Comparison of ENCODE assay signal across 12 mouse cellular contexts in the genomic region with DNA sequence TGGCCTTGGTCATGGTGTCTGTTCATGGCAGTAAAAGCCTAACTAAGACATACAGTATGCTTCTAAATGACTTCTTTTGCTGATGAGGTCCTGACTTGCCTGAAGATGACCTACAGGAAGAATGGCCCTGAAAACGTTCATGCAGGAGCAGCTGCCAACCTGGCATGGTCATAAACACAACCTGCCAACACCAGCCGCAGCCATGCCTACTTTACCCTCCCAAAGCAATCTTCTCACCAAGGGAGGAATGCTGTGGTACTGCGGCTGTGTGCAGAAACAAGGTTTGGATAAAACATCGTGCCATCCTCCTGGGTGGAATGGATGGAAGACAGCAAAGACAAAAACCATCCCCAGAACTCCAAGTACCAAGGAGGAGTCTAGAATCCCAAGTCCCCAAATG. TPM values are rescaled to one million over a fixed set of nuclear protein-coding genes. Genes with fewer than 3 reads are reported as not detected.
A peak's percentile ranks its signal among the peaks of the same experiment; 100 is the strongest.
DNase-seq lines count a peak whose midpoint lies in the region; ATAC-seq and TF ChIP-seq lines count a peak whose summit lies in the region.
"Had no signal": no experiment of that assay in that cellular context is flagged by ENCODE, and none has a peak within 500 bp of the region (broad histone marks: within the 10 kb centered on the region; RNA-seq: fewer than 3 reads in every experiment).

No protein-coding gene starts in this region.

- intact Hi-C loops in gastrocnemius, adult 2 months (cut with DNase I) = loop anchor here (5.0 kb wide), 1 partner anchor 222 kb away; no protein-coding TSS in a partner anchor

- WGBS in stomach, embryonic 15.5 days = 73% methylated on average over 4 of the region's 4 CpGs
- WGBS in stomach, postnatal 0 days = 66% methylated on average over 4 of the region's 4 CpGs
- 74% methylated on average over 4 of the region's 4 CpGs for whole genome bisulfite sequencing in heart, embryonic 15.5 days
- 76% methylated on average over 4 of the region's 4 CpGs for WGBS in liver, embryonic 11.5 days

- no peak overlapping the region for H3K4me2 ChIP-seq in stomach, embryonic 15.5 days
- H3K4me2 ChIP-seq in stomach, postnatal 0 days (replicated peaks; ENCODE audit: low read depth) = no peak overlapping the region
- H3K4me2 ChIP-seq in heart, embryonic 15.5 days = no peak overlapping the region
- H3K4me2 ChIP-seq in liver, embryonic 11.5 days = no peak overlapping the region

- no peak for TF ChIP-seq CTCF in gastrocnemius, adult 2 months (IDR thresholded peaks at IDR 0.05)
- no peak for TF ChIP-seq CTCF in stomach, postnatal 0 days (IDR thresholded peaks at IDR 0.05; ENCODE audit: low read depth)

- no peak overlapping the region; the same call in 1 of the 2 replicates for H3K27ac ChIP-seq in gastrocnemius, adult 2 months
- H3K27ac ChIP-seq in stomach, embryonic 15.5 days = peak overlapping the region; percentile 26; the same call in 1 of the 2 replicates
- H3K27ac ChIP-seq in stomach, postnatal 0 days (replicated peaks) = no peak overlapping the region
- H3K27ac ChIP-seq in heart, embryonic 15.5 days = peak overlapping the region; percentile 66
- no peak overlapping the region for H3K27ac ChIP-seq in liver, embryonic 11.5 days (ENCODE audit: low read depth, low read length)
- H3K27ac ChIP-seq: macrophage had no signal

- no peak for ATAC-seq in stomach, embryonic 15.5 days (ENCODE audit: insufficient read depth, low FRiP score, low read depth)
- no peak for ATAC-seq in stomach, postnatal 0 days (ENCODE audit: low FRiP score, low TSS enrichment)
- ATAC-seq in heart, embryonic 15.5 days (replicated peaks; ENCODE audit: insufficient number of reproducible peaks, insufficient read depth, low FRiP score, low read depth) = no peak
- no peak for ATAC-seq in liver, embryonic 11.5 days (replicated peaks; ENCODE audit: low FRiP score)

- TF ChIP-seq EP300 in stomach, postnatal 0 days (optimal IDR thresholded peaks at IDR 0.05) = no peak

- peaks cover 20% of the 10 kb centered on the region for H3K36me3 ChIP-seq in stomach, embryonic 15.5 days
- peaks cover 2% of the 10 kb centered on the region; the same call in 1 of the 2 replicates for H3K36me3 ChIP-seq in stomach, postnatal 0 days (ENCODE audit: control insufficient read depth, insufficient read depth, low read length)
- H3K36me3 ChIP-seq in heart, embryonic 15.5 days = peaks cover 19% of the 10 kb centered on the region
- H3K36me3 ChIP-seq in liver, embryonic 11.5 days (ENCODE audit: control insufficient read depth, insufficient read depth, low read length) = peaks cover 4% of the 10 kb centered on the region; the same call in 1 of the 2 replicates

- no peak overlapping the region for H3K4me3 ChIP-seq in gastrocnemius, adult 2 months
- no peak overlapping the region for H3K4me3 ChIP-seq in stomach, embryonic 15.5 days (replicated peaks)
- no peak overlapping the region for H3K4me3 ChIP-seq in stomach, postnatal 0 days (ENCODE audit: low read depth, low read length)
- H3K4me3 ChIP-seq in heart, embryonic 15.5 days = no peak overlapping the region
- H3K4me3 ChIP-seq in liver, embryonic 11.5 days (ENCODE audit: low read depth, low read length) = no peak overlapping the region

- no peaks in the 10 kb centered on the region for H3K27me3 ChIP-seq in stomach, embryonic 15.5 days (replicated peaks)
- no peaks in the 10 kb centered on the region for H3K27me3 ChIP-seq in stomach, postnatal 0 days (ENCODE audit: control insufficient read depth, insufficient read depth, low read length)
- no peaks in the 10 kb centered on the region for H3K27me3 ChIP-seq in heart, embryonic 15.5 days
- H3K27me3 ChIP-seq in liver, embryonic 11.5 days (replicated peaks; ENCODE audit: control insufficient read depth, insufficient read depth, low read length) = no peaks in the 10 kb centered on the region
- H3K27me3 ChIP-seq: CH12.LX had no signal

- H3K9me3 ChIP-seq in stomach, embryonic 15.5 days = no peaks in the 10 kb centered on the region
- H3K9me3 ChIP-seq in stomach, postnatal 0 days (ENCODE audit: control insufficient read depth, low read length) = no peaks in the 10 kb centered on the region
- H3K9me3 ChIP-seq in heart, embryonic 15.5 days (replicated peaks) = no peaks in the 10 kb centered on the region
- H3K9me3 ChIP-seq in liver, embryonic 11.5 days (ENCODE audit: control insufficient read depth, low read length) = no peaks in the 10 kb centered on the region

- peak; percentile 46 for DNase-seq in gastrocnemius, adult 2 months
- DNase-seq in gastrocnemius, postnatal 25 days = no peak
- no peak for DNase-seq in stomach, postnatal 0 days (ENCODE audit: low spot score)
- DNase-seq in thymus, postnatal 14 days = no peak
- DNase-seq in kidney, adult 8-10 months = no peak
- no peak for DNase-seq in liver, embryonic 11.5 days (ENCODE audit: low spot score)
- DNase-seq: kidney, postnatal 25 days; thymus, postnatal 25 days had no signal

- 0 out of 2 replicates have a peak, but pooled peaks cover 6% of the 10 kb centered on the region for H3K4me1 ChIP-seq in stomach, embryonic 15.5 days
- H3K4me1 ChIP-seq in stomach, postnatal 0 days (replicated peaks; ENCODE audit: control insufficient read depth, insufficient read depth) = no peaks in the 10 kb centered on the region
- H3K4me1 ChIP-seq in heart, embryonic 15.5 days (replicated peaks) = peaks cover 28% of the 10 kb centered on the region
- peaks cover 6% of the 10 kb centered on the region for H3K4me1 ChIP-seq in liver, embryonic 11.5 days (replicated peaks; ENCODE audit: control insufficient read depth, insufficient read depth, low read length)

- no peak overlapping the region for H3K9ac ChIP-seq in stomach, embryonic 15.5 days
- H3K9ac ChIP-seq in stomach, postnatal 0 days (ENCODE audit: low read length) = no peak overlapping the region
- no peak overlapping the region for H3K9ac ChIP-seq in heart, embryonic 15.5 days
- no peak overlapping the region for H3K9ac ChIP-seq in liver, embryonic 11.5 days (ENCODE audit: low read depth, low read length)

RNA-seq across cellular contexts. Expression of gene Dcaf5, which starts 57.0 kb away (rescaled TPM):
- 10 to 100 TPM; 39.4 to 50.8 TPM for total RNA-seq in gastrocnemius, adult 2 months (2021)
- total RNA-seq in gastrocnemius, postnatal 25 days (2021) = 10 to 100 TPM; 30.5 to 30.6 TPM
- 11.2 and 11.9 TPM in 2 replicates for polyA plus RNA-seq in stomach, embryonic 15.5 days (2015; fragmentation: Nextera tagmentation; extraction: Ambion mirVana)
- 5.4 and 7.2 TPM in 2 replicates for polyA plus RNA-seq in stomach, postnatal 0 days (2015; fragmentation: Nextera tagmentation; extraction: Ambion mirVana)
- polyA plus RNA-seq in heart, embryonic 15.5 days (2015; fragmentation: Nextera tagmentation; extraction: Ambion mirVana) = 8.6 and 11.1 TPM in 2 replicates
- polyA plus RNA-seq in liver, embryonic 11.5 days (2014; fragmentation: Nextera tagmentation; extraction: Ambion mirVana) = 5.1 and 5.2 TPM in 2 replicates

Comparison
In these comparisons a context has a peak if more than half of its experiments do, and no peak if none do; other contexts are left out.
1. H3K27ac ChIP-seq: peak in stomach, embryonic 15.5 days (single experiment) and heart, embryonic 15.5 days (single experiment); none in gastrocnemius, adult 2 months (single experiment), stomach, postnatal 0 days (single experiment) and liver, embryonic 11.5 days (single experiment).